Mouse (Mus musculus) liver, embryonic 14.5 days (tissue): ENCODE measurements at regions not wholly inside any gene's neighbourhood (a gene's known extent, or its start where the extent isn't known, plus 50 kb on each side); places are given as distances from the start of the nearest gene placed in this dataset.
"Not testable (repeated sequence)": the region's sequence is repeated elsewhere in the genome, so short reads cannot be mapped to it uniquely, and the experiment has no call there.

Source experiments
- CTCF ChIP-seq: IDR thresholded peaks from 2 replicates; pipeline ENCODE4 v1.5.1; 2016; ENCODE audit warnings: antibody characterized with exemption, low read depth, control low read depth
- EP300 ChIP-seq: IDR thresholded peaks from 2 replicates; pipeline ENCODE4 v1.6.1; 2016; ENCODE audit warnings: antibody characterized with exemption, low read depth

DNA sequence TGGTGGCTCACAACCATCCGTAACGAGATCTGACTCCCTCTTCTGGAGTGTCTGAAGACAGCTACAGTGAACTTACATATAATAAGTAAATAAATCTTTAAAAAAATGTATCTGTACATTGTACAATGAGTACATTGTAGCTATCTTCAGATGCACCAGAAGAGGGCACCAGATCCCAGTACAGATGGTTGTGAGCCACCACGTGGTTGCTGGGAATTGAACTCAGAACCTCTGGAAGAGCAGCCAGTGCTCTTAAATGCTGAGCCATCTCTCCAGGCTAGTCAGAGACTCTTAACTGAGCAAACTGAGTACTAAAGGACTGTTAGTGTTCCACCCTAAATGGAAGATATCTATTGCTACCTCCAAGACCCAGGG, 85.1 kb upstream of the Tbl1x start:
- not testable (repeated sequence) for TF ChIP-seq CTCF, EP300
